Mouse (Mus musculus) lung, postnatal 0 days (tissue): ENCODE measurements at regions not wholly inside any gene's neighbourhood (a gene's known extent, or its start where the extent isn't known, plus 50 kb on each side); places are given as distances from the start of the nearest gene placed in this dataset.
"Not testable (repeated sequence)": the region's sequence is repeated elsewhere in the genome, so short reads cannot be mapped to it uniquely, and the experiment has no call there.

Experiments used
- CTCF ChIP-seq: IDR thresholded peaks from 2 replicates; pipeline ENCODE4 v1.5.1; 2016; ENCODE audit warnings: antibody characterized with exemption, mild to moderate bottlenecking
- EP300 ChIP-seq: IDR thresholded peaks from 2 replicates; pipeline ENCODE4 v1.6.1; 2016; ENCODE audit warnings: antibody characterized with exemption, mild to moderate bottlenecking, control low read depth

DNA sequence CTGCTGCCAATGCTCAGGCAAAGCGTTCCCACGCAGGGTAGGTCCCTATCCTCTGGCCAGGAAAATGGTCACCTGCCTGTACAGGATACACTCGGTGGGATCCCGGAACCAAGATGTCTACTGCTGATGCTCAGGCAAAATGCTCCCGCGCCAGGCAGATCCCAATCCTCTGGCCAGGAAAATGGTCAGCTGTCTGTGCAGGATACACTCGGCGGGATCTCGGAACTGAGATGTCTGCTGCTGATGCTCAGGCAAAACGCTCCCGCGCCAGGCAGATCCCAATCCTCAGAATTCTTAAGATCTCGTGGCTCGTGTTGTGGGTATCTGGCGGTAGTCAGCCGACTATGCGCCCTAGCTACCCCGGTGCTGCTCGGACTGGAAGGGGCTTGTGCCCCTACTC lies 288.0 kb downstream of the Nucb2 start:
- TF ChIP-seq EP300, CTCF: not testable (repeated sequence)
